9 mouse cellular contexts compared by ENCODE assay signal in the genomic region with DNA sequence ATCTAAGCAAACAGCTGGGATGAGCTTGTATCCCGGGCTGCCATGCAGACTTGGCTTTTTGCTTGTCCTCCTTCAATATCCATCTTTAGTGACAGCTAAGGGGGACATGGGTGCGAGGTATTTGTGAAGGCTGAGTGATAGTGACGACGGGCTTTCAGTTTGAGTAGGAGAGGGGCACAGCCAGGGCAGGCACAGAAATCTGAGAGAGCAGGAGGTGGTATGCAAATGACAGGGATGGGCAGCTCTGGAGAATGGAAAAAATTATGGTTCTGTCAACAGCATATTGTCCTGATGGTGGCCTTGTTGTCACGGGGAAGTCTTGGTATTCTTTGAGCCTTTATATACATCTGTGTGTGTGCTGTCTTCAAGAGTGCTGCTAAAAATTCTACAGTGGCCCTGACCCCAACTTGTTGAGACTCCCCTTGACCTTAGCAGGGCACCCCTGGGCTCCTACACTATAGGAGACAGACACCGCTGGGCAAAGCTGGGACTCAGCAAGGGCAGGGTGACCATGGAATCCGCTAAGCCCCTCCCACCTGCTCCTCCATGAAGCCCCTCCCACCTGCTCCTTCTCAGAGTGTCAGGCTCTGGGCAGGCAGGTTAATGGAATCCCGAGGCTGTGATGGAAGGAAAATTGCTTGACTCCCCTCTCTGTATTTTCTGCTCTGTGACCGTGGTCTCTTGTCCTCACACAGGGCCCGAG.
A peak's percentile ranks its signal among the peaks of the same experiment; 100 is the strongest.
DNase-seq lines count a peak whose midpoint lies in the region; ATAC-seq lines count a peak whose summit lies in the region.
"Had no signal": no experiment of that assay in that cellular context is flagged by ENCODE, and none has a peak within 500 bp of the region (broad histone marks: within the 10 kb centered on the region; RNA-seq: fewer than 3 reads in every experiment).

No protein-coding gene starts in this region.

- H3K9ac ChIP-seq in kidney, embryonic 15.5 days = 0 out of 2 replicates have a peak overlapping the region, but pooled peaks have one; percentile 31
- H3K9ac ChIP-seq in forebrain, embryonic 14.5 days (ENCODE audit: low read length) = peak overlapping the region; percentile 37; the same call in 1 of the 2 replicates
- no peak overlapping the region for H3K9ac ChIP-seq in midbrain, embryonic 15.5 days

- no peaks in the 10 kb centered on the region for H3K36me3 ChIP-seq in kidney, embryonic 15.5 days
- H3K36me3 ChIP-seq in forebrain, embryonic 14.5 days (ENCODE audit: control insufficient read depth, insufficient read depth, low read length) = no peaks in the 10 kb centered on the region
- no peaks in the 10 kb centered on the region for H3K36me3 ChIP-seq in midbrain, embryonic 15.5 days (replicated peaks)

- H3K4me3 ChIP-seq in kidney, embryonic 15.5 days (replicated peaks) = peak overlapping the region; percentile 15; the same call in 1 of the 2 replicates
- no peak overlapping the region for H3K4me3 ChIP-seq in forebrain, embryonic 14.5 days (ENCODE audit: low read depth, low read length)
- no peak overlapping the region for H3K4me3 ChIP-seq in midbrain, embryonic 15.5 days

- no peak for DNase-seq in kidney, postnatal 36 days
- peak; percentile 86 for DNase-seq in R1 (ENCODE audit: low read depth, low spot score)
- no peak for DNase-seq in forebrain, embryonic 14.5 days (ENCODE audit: low spot score)
- DNase-seq in adrenal gland, adult 2 months = no peak
- no peak for DNase-seq in adrenal gland, adult (ENCODE audit: inconsistent age in 2 of 2, low spot score in 1 of 2)
- DNase-seq: gastrocnemius, postnatal 36 days had no signal

- peak overlapping the region; percentile 53 for H3K4me2 ChIP-seq in kidney, embryonic 15.5 days
- H3K4me2 ChIP-seq in forebrain, embryonic 14.5 days (ENCODE audit: low read length) = peak overlapping the region; percentile 30; the same call in 1 of the 2 replicates
- peak overlapping the region; percentile 16; the same call in 1 of the 2 replicates for H3K4me2 ChIP-seq in midbrain, embryonic 15.5 days

- H3K27ac ChIP-seq in kidney, embryonic 15.5 days = no peak overlapping the region
- no peak overlapping the region for H3K27ac ChIP-seq in forebrain, embryonic 14.5 days (ENCODE audit: low read depth, low read length)
- H3K27ac ChIP-seq in midbrain, embryonic 15.5 days = no peak overlapping the region

- H3K9me3 ChIP-seq in kidney, embryonic 15.5 days (replicated peaks) = no peaks in the 10 kb centered on the region
- H3K9me3 ChIP-seq in forebrain, embryonic 14.5 days (replicated peaks; ENCODE audit: control insufficient read depth, low read length) = no peaks in the 10 kb centered on the region
- H3K9me3 ChIP-seq in midbrain, embryonic 15.5 days = no peaks in the 10 kb centered on the region

- no peaks in the 10 kb centered on the region for H3K4me1 ChIP-seq in kidney, embryonic 15.5 days
- H3K4me1 ChIP-seq in forebrain, embryonic 14.5 days (ENCODE audit: control insufficient read depth, insufficient read depth, low read length) = peaks cover 4% of the 10 kb centered on the region; the same call in 1 of the 2 replicates
- H3K4me1 ChIP-seq in midbrain, embryonic 15.5 days = peaks cover 14% of the 10 kb centered on the region

- peaks cover 16% of the 10 kb centered on the region; the same call in 1 of the 2 replicates for H3K27me3 ChIP-seq in kidney, embryonic 15.5 days
- H3K27me3 ChIP-seq in forebrain, embryonic 14.5 days (replicated peaks; ENCODE audit: control insufficient read depth, insufficient read depth, low read length) = no peaks in the 10 kb centered on the region
- 0 out of 2 replicates have a peak, but pooled peaks cover 4% of the 10 kb centered on the region for H3K27me3 ChIP-seq in midbrain, embryonic 15.5 days (replicated peaks)

- peak; percentile 66; the same call in 1 of the 2 replicates for ATAC-seq in kidney, embryonic 15.5 days (replicated peaks; ENCODE audit: low FRiP score)
- 0 out of 2 replicates have a peak, but pooled peaks have one; percentile 42 for ATAC-seq in forebrain, embryonic 14.5 days
- ATAC-seq in midbrain, embryonic 15.5 days (replicated peaks) = peak; percentile 45; the same call in 1 of the 2 replicates
- no peak for ATAC-seq in erythroid progenitor cell, adult 5-6 weeks (replicated peaks; ENCODE audit: low FRiP score, poor library complexity, severe bottlenecking)

- 41% methylated on average over 10 of the region's 10 CpGs for WGBS in kidney, embryonic 15.5 days
- 45% methylated on average over 10 of the region's 10 CpGs for WGBS in forebrain, embryonic 14.5 days
- 39% methylated on average over 10 of the region's 10 CpGs for WGBS in midbrain, embryonic 15.5 days
